Mouse (Mus musculus) CH12.LX (cell line): ENCODE data around the gene Apold1. TPM values are rescaled to one million over a fixed set of nuclear protein-coding genes. Genes with fewer than 3 reads are reported as not detected.

Source experiments
- DNase-seq: peaks from one replicate; pipeline ENCODE4 v3.0.0-alpha.2; 2013; ENCODE audit errors: extremely low read depth
- H3K27ac ChIP-seq: 2 replicates; pipeline ENCODE4 v1.5.1; 2012; ENCODE audit warnings: low read depth, mild to moderate bottlenecking, control low read depth, moderate library complexity; ENCODE audit not compliant: insufficient read depth
- H3K27me3 ChIP-seq: replicated peaks from 2 replicates; pipeline ENCODE3; 2012; ENCODE audit warnings: inconsistent platforms
- H3K36me3 ChIP-seq, 2 experiments: replicated peaks in 1 of 2; 2 replicates each; pipeline versions ENCODE3 to v1.6.1; 2012; ENCODE audit warnings: inconsistent platforms in 1 of 2, low read length in 1 of 2, mild to moderate bottlenecking in 1 of 2, mixed read lengths in 1 of 2, moderate library complexity in 1 of 2; ENCODE audit not compliant: control insufficient read depth in 1 of 2, insufficient read depth in 1 of 2
- H3K4me1 ChIP-seq, 2 experiments: 2 replicates each; pipeline ENCODE4 v1.6.1; 2012; ENCODE audit warnings: inconsistent platforms in 1 of 2, moderate library complexity in 1 of 2; ENCODE audit not compliant: insufficient read depth in 2 of 2, control insufficient read depth in 1 of 2
- H3K4me2 ChIP-seq: 2 replicates; pipeline ENCODE4 v1.6.1; 2012; ENCODE audit warnings: low read depth, mild to moderate bottlenecking, control low read depth; ENCODE audit not compliant: poor library complexity, insufficient read depth, severe bottlenecking
- H3K4me3 ChIP-seq, 3 experiments: fragments of 150-350 bp in 1 of 3; sonication (generic) in 1 of 3; replicated peaks in 1 of 3; 2 replicates each; pipeline versions ENCODE3 to v1.5.1; 2011 to 2012; ENCODE audit warnings: low read depth in 2 of 3, low read length in 2 of 3, mild to moderate bottlenecking in 2 of 3, moderate library complexity in 2 of 3, control low read depth in 1 of 3, improper control_type of control experiment in 1 of 3, inconsistent platforms in 1 of 3, mixed read lengths in 1 of 3; ENCODE audit not compliant: poor library complexity in 1 of 3
- H3K79me2 ChIP-seq: replicated peaks from 2 replicates; pipeline ENCODE4 v1.6.1; 2012; ENCODE audit warnings: mild to moderate bottlenecking, moderate library complexity; ENCODE audit not compliant: control insufficient read depth, poor library complexity, insufficient read depth, severe bottlenecking; ENCODE audit errors: extremely low read depth
- H3K9ac ChIP-seq: 2 replicates; pipeline ENCODE4 v1.6.1; 2012; ENCODE audit warnings: low read depth, mild to moderate bottlenecking, control low read depth, moderate library complexity; ENCODE audit not compliant: insufficient read depth
- H3K9me3 ChIP-seq: replicated peaks from 2 replicates; pipeline ENCODE3; 2012; ENCODE audit warnings: low read length, inconsistent platforms, mixed read lengths
- BHLHE40 ChIP-seq: IDR thresholded peaks from 2 replicates; pipeline ENCODE4 v1.6.1; 2011; ENCODE audit warnings: mild to moderate bottlenecking, low read depth, low read length, improper control_type of control experiment
- CHD1 ChIP-seq: IDR thresholded peaks from 2 replicates; pipeline ENCODE4 v1.6.1; 2012; ENCODE audit warnings: low read depth, low read length, improper control_type of control experiment, inconsistent platforms
- CTCF ChIP-seq, 2 experiments: IDR thresholded peaks in 1 of 2; conservative IDR thresholded peaks in 1 of 2; 2 replicates each; pipeline ENCODE4 v1.5.1; 2011 to 2012; ENCODE audit warnings: low read depth in 2 of 2, low read length in 2 of 2, improper control_type of control experiment in 1 of 2, inconsistent platforms in 1 of 2, mild to moderate bottlenecking in 1 of 2, moderate library complexity in 1 of 2
- ELF1 ChIP-seq: IDR thresholded peaks from 2 replicates; pipeline ENCODE4 v1.6.1; 2014; ENCODE audit warnings: low read depth, mild to moderate bottlenecking, inconsistent platforms, low read length, improper control_type of control experiment
- EP300 ChIP-seq: IDR thresholded peaks from 2 replicates; pipeline ENCODE4 v1.6.1; 2011; ENCODE audit warnings: low read length, improper control_type of control experiment
- ETS1 ChIP-seq: conservative IDR thresholded peaks from 2 replicates; pipeline ENCODE4 v1.6.1; 2012; ENCODE audit warnings: low read depth, mild to moderate bottlenecking, inconsistent platforms, low read length, improper control_type of control experiment, moderate library complexity
- GABPA ChIP-seq: IDR thresholded peaks from 2 replicates; pipeline ENCODE4 v1.6.1; 2012; ENCODE audit warnings: low read depth, low read length, improper control_type of control experiment, inconsistent platforms; ENCODE audit not compliant: insufficient replicate concordance
- IRF4 ChIP-seq: IDR thresholded peaks from 2 replicates; pipeline ENCODE4 v1.6.1; 2014; ENCODE audit warnings: low read depth, mild to moderate bottlenecking, inconsistent platforms, low read length, improper control_type of control experiment
- JUN ChIP-seq: IDR thresholded peaks from 2 replicates; pipeline ENCODE4 v1.6.1; 2011; ENCODE audit warnings: low read depth, mild to moderate bottlenecking, low read length, improper control_type of control experiment, moderate library complexity; ENCODE audit not compliant: insufficient read depth
- JUND ChIP-seq: conservative IDR thresholded peaks from 2 replicates; pipeline ENCODE4 v1.6.1; 2011; ENCODE audit warnings: low read depth, low read length, improper control_type of control experiment
- MAFK ChIP-seq: IDR thresholded peaks from 2 replicates; pipeline ENCODE4 v1.6.1; 2011; ENCODE audit warnings: low read length, improper control_type of control experiment; ENCODE audit not compliant: insufficient replicate concordance
- MAX ChIP-seq: IDR thresholded peaks from 2 replicates; pipeline ENCODE4 v1.6.1; 2011; ENCODE audit warnings: low read length, improper control_type of control experiment
- MAZ ChIP-seq: IDR thresholded peaks from 2 replicates; pipeline ENCODE4 v1.6.1; 2012; ENCODE audit warnings: low read depth, mild to moderate bottlenecking, inconsistent platforms, low read length, improper control_type of control experiment, moderate library complexity
- MEF2A ChIP-seq: IDR thresholded peaks from 2 replicates; pipeline ENCODE4 v1.6.1; 2014; ENCODE audit warnings: low read depth, mild to moderate bottlenecking, inconsistent platforms, low read length, improper control_type of control experiment, borderline replicate concordance
- MYC ChIP-seq: IDR thresholded peaks from 2 replicates; pipeline ENCODE4 v1.6.1; 2011; ENCODE audit warnings: low read depth, mild to moderate bottlenecking, improper control_type of control experiment, low read length
- NRF1 ChIP-seq: IDR thresholded peaks from 2 replicates; pipeline ENCODE4 v1.6.1; 2014; ENCODE audit warnings: low read depth, mild to moderate bottlenecking, inconsistent platforms, low read length, improper control_type of control experiment, moderate library complexity
- PAX5 ChIP-seq: IDR thresholded peaks from 2 replicates; pipeline ENCODE4 v1.6.1; 2012; ENCODE audit warnings: low read length, inconsistent platforms, mixed read lengths
- POLR2AphosphoS2 ChIP-seq: IDR thresholded peaks from 2 replicates; pipeline ENCODE4 v1.6.1; 2011; ENCODE audit warnings: low read depth, low read length, improper control_type of control experiment
- RAD21 ChIP-seq: IDR thresholded peaks from 2 replicates; pipeline ENCODE4 v1.6.1; 2011; ENCODE audit warnings: low read depth, mild to moderate bottlenecking, low read length, improper control_type of control experiment, moderate library complexity
- RCOR1 ChIP-seq: conservative IDR thresholded peaks from 2 replicates; pipeline ENCODE4 v1.6.1; 2012; ENCODE audit warnings: low read depth, mild to moderate bottlenecking, inconsistent platforms, low read length, improper control_type of control experiment
- SIN3A ChIP-seq: IDR thresholded peaks from 2 replicates; pipeline ENCODE4 v1.6.1; 2012; ENCODE audit warnings: low read length, improper control_type of control experiment, inconsistent platforms
- SMC3 ChIP-seq: IDR thresholded peaks from 2 replicates; pipeline ENCODE4 v1.6.1; 2011; ENCODE audit warnings: low read depth, low read length, improper control_type of control experiment
- TBP ChIP-seq: conservative IDR thresholded peaks from 2 replicates; pipeline ENCODE4 v1.6.1; 2011; ENCODE audit warnings: low read depth, low read length, improper control_type of control experiment
- TCF12 ChIP-seq: IDR thresholded peaks from 2 replicates; pipeline ENCODE4 v1.6.1; 2014; ENCODE audit warnings: low read depth, mild to moderate bottlenecking, inconsistent platforms, low read length, improper control_type of control experiment
- UBTF ChIP-seq: IDR thresholded peaks from 2 replicates; pipeline ENCODE4 v1.6.1; 2012; ENCODE audit warnings: low read depth, mild to moderate bottlenecking, inconsistent platforms, low read length, improper control_type of control experiment, moderate library complexity
- USF1 ChIP-seq: IDR thresholded peaks from 2 replicates; pipeline ENCODE4 v1.6.1; 2014; ENCODE audit warnings: low read depth, mild to moderate bottlenecking, inconsistent platforms, low read length, improper control_type of control experiment
- USF2 ChIP-seq: conservative IDR thresholded peaks from 2 replicates; pipeline ENCODE4 v1.6.1; 2011; ENCODE audit warnings: low read depth, low read length, improper control_type of control experiment
- ZC3H11A ChIP-seq: IDR thresholded peaks from 2 replicates; pipeline ENCODE4 v1.6.1; 2012; ENCODE audit warnings: low read depth, mild to moderate bottlenecking, inconsistent platforms, low read length, improper control_type of control experiment
- ZKSCAN1 ChIP-seq: IDR thresholded peaks from 2 replicates; pipeline ENCODE4 v1.6.1; 2012; ENCODE audit warnings: low read depth, inconsistent platforms, low read length, improper control_type of control experiment, borderline replicate concordance
- ZMIZ1 ChIP-seq: IDR thresholded peaks from 2 replicates; pipeline ENCODE4 v1.6.1; 2012; ENCODE audit warnings: low read depth, mild to moderate bottlenecking, inconsistent platforms, low read length, improper control_type of control experiment
- ZNF384 ChIP-seq: IDR thresholded peaks from 2 replicates; pipeline ENCODE4 v1.6.1; 2012; ENCODE audit warnings: low read depth, low read length, improper control_type of control experiment, inconsistent platforms
- dilution Hi-C: fragments of 300-500 bp; cut with MboI; formaldehyde crosslinking; loops from 2 replicates; pipeline ENCODE4 v1.14.3; 2020; ENCODE audit warnings: low sequenced_read_pairs; ENCODE audit not compliant: extremely low pct_unique_long_range_greater_than_20kb, extremely low pct_ligation_motif_present
- in situ Hi-C: fragments of 300-500 bp; cut with MboI; formaldehyde crosslinking; loops from 3 replicates; pipeline ENCODE4 v1.14.3; 2019; ENCODE audit warnings: low sequenced_read_pairs, low pct_ligation_motif_present, low pct_unique_long_range_greater_than_20kb, mixed read lengths
- polyA plus RNA-seq: library from polyadenylated mRNA; unstranded; fragments of >175 nt; gene quantifications from 2 replicates; pipeline ENCODE4 v1.2.1, GENCODE M21; 2012; ENCODE audit warnings: low read depth; ENCODE audit not compliant: insufficient read length
- total RNA-seq, 2 experiments: library from RNA; depleted of rRNA; stranded (reverse); fragments of 300-350 nt in 1 of 2; fragments of >200 nt in 1 of 2; gene quantifications; 2 replicates each; pipeline ENCODE4 v1.2.3; 2012 to 2014

The Apold1 gene
- total and polyA plus RNA-seq, 3 experiments = 1.0 to 3.1 (median 2.7) TPM

DNA sequence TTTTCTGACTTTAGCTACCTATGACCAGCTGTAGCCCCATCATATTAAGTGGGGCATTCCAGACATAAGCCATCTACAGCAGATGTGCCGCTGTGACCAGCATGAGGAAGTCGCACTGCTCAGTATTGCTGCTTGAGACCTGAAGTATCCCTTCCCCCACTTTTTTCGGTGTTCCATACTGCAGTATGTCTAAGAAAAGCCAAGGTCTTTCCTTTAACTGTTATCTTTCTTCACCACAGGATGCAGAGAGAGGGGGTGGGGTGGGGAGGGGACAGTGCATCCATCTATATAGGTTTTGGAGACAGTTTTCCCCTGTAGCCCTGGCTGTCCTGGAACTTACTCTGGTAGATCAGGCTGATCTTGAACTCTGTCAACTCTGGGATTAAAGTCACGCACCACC, 24.9 kb downstream of the Apold1 start:
- in situ Hi-C loops = no loop called here
- no peaks in the 10 kb centered on the region for H3K36me3 ChIP-seq
- DNase-seq = no peak
- no peak for TF ChIP-seq MAFK
- TF ChIP-seq ELF1 = no peak
- TF ChIP-seq NRF1 = no peak
- TF ChIP-seq JUN = no peak
- no peak for TF ChIP-seq SMC3
- TF ChIP-seq ZMIZ1 = no peak
- no peak for TF ChIP-seq MAZ
- TF ChIP-seq ZC3H11A = no peak
- TF ChIP-seq EP300 = no peak
- TF ChIP-seq GABPA = no peak
- no peak for TF ChIP-seq CHD1
- TF ChIP-seq RAD21 = no peak
- TF ChIP-seq POLR2AphosphoS2 = no peak
- no peak for TF ChIP-seq PAX5
- TF ChIP-seq CTCF (conservative IDR thresholded peaks at IDR 0.05 in 1 of 2, IDR thresholded peaks at IDR 0.05 in 1 of 2; ENCODE audit: low read depth in 2 of 2, low read length in 2 of 2) = no peak
- no peak for TF ChIP-seq JUND
- no peak for TF ChIP-seq ZNF384
- no peak for TF ChIP-seq MAX
- TF ChIP-seq UBTF = no peak
- no peak for TF ChIP-seq IRF4
- TF ChIP-seq, all 38 proteins: peak for 0
- Histone ChIP-seq H3K4me2 (no peak overlapping the region), H3K27me3 (no peaks in the 10 kb centered on the region), H3K79me2 (no peaks in the 10 kb centered on the region), H3K9ac (no peak overlapping the region), H3K4me3 (no peak overlapping the region), H3K9me3 (no peaks in the 10 kb centered on the region), H3K27ac (no peak overlapping the region), H3K4me1 (peaks cover 2 to 29% of the 10 kb centered on the region in 2 experiments; a peak in 3 of 4 replicates)
- dilution Hi-C loops = no loop called here

DNA sequence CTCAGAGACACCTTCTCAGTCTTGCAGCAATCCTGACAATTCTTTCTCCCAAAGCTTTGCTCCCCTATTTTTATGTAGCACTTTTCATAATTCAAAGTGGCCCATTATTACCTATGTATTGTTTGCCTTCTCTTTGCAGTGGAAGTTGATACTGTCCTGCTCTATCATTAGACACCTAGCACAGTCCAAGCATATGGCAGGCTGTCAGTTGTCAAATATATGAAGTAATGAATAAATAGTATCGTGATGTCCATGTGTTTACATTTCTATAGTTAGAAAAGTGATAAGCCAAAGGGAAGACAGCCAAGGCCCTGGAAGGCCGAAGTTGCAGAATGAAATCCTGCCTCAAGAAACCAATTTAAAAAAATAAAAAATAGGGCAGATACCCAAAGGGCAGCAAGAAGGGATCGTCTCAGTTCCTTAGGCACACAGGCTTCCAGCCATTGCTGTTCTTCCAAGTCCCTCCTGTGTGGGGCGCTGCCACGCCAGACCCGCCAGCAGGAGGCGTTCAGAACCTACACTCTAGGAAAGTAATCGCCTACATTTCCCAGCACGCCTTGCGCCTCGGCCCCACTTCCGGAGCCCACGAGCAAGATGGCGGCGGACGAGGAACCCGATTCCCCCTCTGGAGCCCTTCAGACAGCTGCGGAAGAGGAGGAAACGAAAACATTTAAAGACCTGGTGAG, 29.7 kb downstream of the Apold1 start, which contains the start of gene Ddx47:
TSS of gene Ddx47 (plus strand) at position 565 of the 686 bp plus-strand sequence.
- Histone ChIP-seq H3K9ac (peak within 1 kb of the TSS; percentile 97), H3K4me1 (peaks cover 2 to 26% of the 10 kb centered on the region in 2 experiments; a peak in 3 of 4 replicates), H3K4me2 (peak within 1 kb of the TSS; percentile 87), H3K36me3 (peaks cover 23 to 29% of the 10 kb centered on the region in 2 experiments), H3K9me3 (no peaks in the 10 kb centered on the region), H3K27me3 (no peaks in the 10 kb centered on the region), H3K79me2 (peaks cover 15% of the 10 kb centered on the region), H3K27ac (no peak within 1 kb of the TSS), H3K4me3 (peak within 1 kb of the TSS; percentile 60 to 100 (median 88))
- in situ Hi-C loops = no loop called here
- dilution Hi-C loops = no loop called here
- DNase-seq = peak; percentile 95
- TF ChIP-seq USF2 (no peak; the same call in 1 of the 2 replicates), MAX (0 out of 2 replicates have a peak, but pooled peaks have one; percentile 30), USF1 (no peak), RCOR1 (no peak), UBTF (no peak), BHLHE40 (no peak), MEF2A (peak; percentile 52), ETS1 (no peak), ZKSCAN1 (no peak), EP300 (no peak), TBP (peak; percentile 79), RAD21 (peak; percentile 44), SMC3 (peak; percentile 57), ZMIZ1 (no peak), GABPA (peak; percentile 56; the same call in 1 of the 2 replicates), TCF12 (peak; percentile 91), POLR2AphosphoS2 (no peak), JUN (no peak), MYC (no peak), SIN3A (no peak)
